Mouse (Mus musculus) liver, embryonic 12.5 days (tissue): ENCODE data around the gene Nckap5. TPM values are rescaled to one million over a fixed set of nuclear protein-coding genes. Genes with fewer than 3 reads are reported as not detected.

Experiments
- ATAC-seq: fragments of 200-750 bp; cut with Nextera tagmentation; 2 replicates; pipeline ENCODE4 v1.8.0; 2017; ENCODE audit warnings: moderate number of reproducible peaks, mild to moderate bottlenecking, moderate library complexity
- H3K27ac ChIP-seq: fragments of 300-500 bp; sonication (generic); 2 replicates; pipeline ENCODE4 v1.5.1; 2016; ENCODE audit warnings: mild to moderate bottlenecking
- H3K27me3 ChIP-seq: fragments of 300-500 bp; sonication (generic); replicated peaks from 2 replicates; pipeline ENCODE4 v1.6.1; 2016; ENCODE audit warnings: mild to moderate bottlenecking, moderate library complexity
- H3K36me3 ChIP-seq: fragments of 300-500 bp; sonication (generic); 2 replicates; pipeline ENCODE4 v1.6.1; 2016; ENCODE audit warnings: mild to moderate bottlenecking, moderate library complexity
- H3K4me1 ChIP-seq: fragments of 300-500 bp; sonication (generic); 2 replicates; pipeline ENCODE4 v1.6.1; 2016
- H3K4me2 ChIP-seq: fragments of 300-500 bp; sonication (generic); 2 replicates; pipeline ENCODE4 v1.6.1; 2016; ENCODE audit warnings: mild to moderate bottlenecking, moderate library complexity
- H3K4me3 ChIP-seq: fragments of 300-500 bp; sonication (generic); 2 replicates; pipeline ENCODE4 v1.5.1; 2016; ENCODE audit warnings: mild to moderate bottlenecking, moderate library complexity
- H3K9ac ChIP-seq: fragments of 300-500 bp; sonication (generic); 2 replicates; pipeline ENCODE4 v1.6.1; 2016; ENCODE audit warnings: mild to moderate bottlenecking, moderate library complexity
- H3K9me3 ChIP-seq: fragments of 300-500 bp; sonication (generic); replicated peaks from 2 replicates; pipeline ENCODE4 v1.6.1; 2016; ENCODE audit warnings: mild to moderate bottlenecking, moderate library complexity
- WGBS: fragments of 180-500 bp; shearing (Covaris S2); methylation state at CpG from one replicate; pipeline ENCODE4 v1.1.7; 2016; ENCODE audit not compliant: insufficient replicate concordance; 5-methylcytosine and 5-hydroxymethylcytosine counted together
- polyA plus RNA-seq: library from polyadenylated mRNA; unstranded; fragments of >200 nt; fragmentation: Nextera tagmentation; extraction: Ambion mirVana; gene quantifications from 2 replicates; pipeline ENCODE4 v1.2.1, GENCODE M21; 2016

Nckap5 gene
- polyA plus RNA-seq, 1 experiment from 2014 or later, result 0.45 TPM

GRCm38 (mm10) chr1:126568520-126569197 is 261.9 kb downstream of the Nckap5 start:
- no peak for ATAC-seq

DNA sequence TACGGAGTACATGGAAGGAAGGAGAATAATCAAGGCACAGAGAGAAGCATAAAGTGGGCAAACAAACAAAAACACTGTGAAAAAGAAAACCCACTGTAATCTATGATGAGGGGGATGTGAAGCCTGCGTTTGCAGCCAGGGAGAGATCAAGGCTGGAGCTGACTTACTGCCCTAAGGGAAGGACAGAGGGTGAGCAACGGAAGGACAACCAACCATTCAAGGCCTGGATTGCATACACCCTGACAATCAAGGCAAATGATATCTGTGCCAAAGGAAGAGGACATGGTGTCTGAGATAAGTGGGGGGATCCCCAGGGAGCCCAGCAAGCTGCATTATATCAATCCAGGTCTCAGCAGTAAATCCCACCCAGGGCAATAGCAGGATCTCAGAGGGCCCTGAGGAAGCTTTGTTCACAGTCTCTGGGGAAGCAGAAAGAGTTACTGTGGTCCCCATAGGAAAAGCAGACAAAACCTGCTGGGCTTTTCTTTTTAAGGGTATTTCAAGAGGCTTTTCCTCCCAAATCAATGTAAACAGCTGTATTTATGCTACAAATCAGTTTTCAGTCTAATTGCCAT is 265.4 kb downstream of the Nckap5 start:
- H3K9me3 ChIP-seq, result no peaks in the 10 kb centered on the region
- no peak overlapping the region for H3K9ac ChIP-seq
- no peak overlapping the region for H3K4me2 ChIP-seq
- no peaks in the 10 kb centered on the region for H3K27me3 ChIP-seq
- no peak overlapping the region for H3K4me3 ChIP-seq
- no peaks in the 10 kb centered on the region for H3K36me3 ChIP-seq
- 50% methylated on average over 3 of the region's 3 CpGs for WGBS
- no peaks in the 10 kb centered on the region for H3K4me1 ChIP-seq
- no peak for ATAC-seq
- H3K27ac ChIP-seq, result no peak overlapping the region

More at GRCm38 (mm10) chr1:126568520-126569197, 261.9 kb downstream of the Nckap5 start:
- no peak overlapping the region for H3K9ac ChIP-seq
- no peaks in the 10 kb centered on the region for H3K4me1 ChIP-seq
- H3K4me3 ChIP-seq, result no peak overlapping the region
- no peak overlapping the region for H3K4me2 ChIP-seq
- no peaks in the 10 kb centered on the region for H3K27me3 ChIP-seq
- H3K36me3 ChIP-seq, result no peaks in the 10 kb centered on the region
- H3K27ac ChIP-seq, result no peak overlapping the region
- 83% methylated on average over 8 of the region's 8 CpGs for WGBS
- no peaks in the 10 kb centered on the region for H3K9me3 ChIP-seq

DNA sequence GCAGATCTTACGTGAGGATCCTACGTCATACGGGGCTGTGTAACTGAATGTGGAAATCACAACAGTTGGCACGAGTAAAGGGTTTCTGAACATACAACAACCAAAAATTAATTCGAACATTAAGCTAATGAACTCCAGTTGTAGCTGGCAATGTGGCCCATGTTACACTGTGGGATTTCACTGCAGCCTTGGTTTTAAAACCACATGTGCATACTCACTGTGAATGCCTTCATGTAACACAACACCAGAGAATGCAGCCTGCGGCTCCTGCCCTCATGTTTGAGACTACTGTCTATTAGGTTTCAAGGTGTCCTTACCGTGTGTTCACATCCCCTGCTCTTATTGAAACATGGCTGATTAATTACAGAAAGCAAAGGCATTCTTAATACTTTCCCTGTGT is 269.7 kb downstream of the Nckap5 start:
- 73% methylated on average over 7 of the region's 7 CpGs for WGBS

DNA sequence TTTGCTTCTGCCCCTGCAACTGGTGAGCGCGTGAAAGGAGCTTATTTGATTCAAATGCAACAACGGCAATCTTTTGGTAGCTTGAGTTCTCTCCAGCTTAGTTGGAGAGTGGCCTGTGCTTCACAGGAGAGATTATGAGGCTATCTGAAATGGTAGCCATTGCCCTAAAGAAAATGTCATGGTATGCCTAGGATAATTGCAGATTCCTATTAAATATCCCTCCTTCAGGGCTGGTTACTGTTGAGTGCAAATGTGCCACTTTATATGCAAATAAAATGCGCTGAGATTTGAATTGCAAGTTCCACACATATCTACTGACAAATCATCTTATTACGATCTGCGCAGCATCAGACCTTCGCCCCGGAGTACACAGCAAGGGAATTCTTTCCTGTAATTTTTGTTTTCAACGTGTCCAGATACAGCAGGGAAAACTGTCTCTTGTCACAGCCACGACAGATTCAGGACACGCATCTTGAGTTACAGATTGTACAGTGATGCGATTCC is 272.8 kb downstream of the Nckap5 start:
- H3K36me3 ChIP-seq, result no peaks in the 10 kb centered on the region
- no peak for ATAC-seq
- H3K9me3 ChIP-seq, result no peaks in the 10 kb centered on the region
- whole genome bisulfite sequencing, result 82% methylated on average over 12 of the region's 12 CpGs
- no peak overlapping the region for H3K4me3 ChIP-seq
- H3K9ac ChIP-seq, result no peak overlapping the region
- no peak overlapping the region for H3K4me2 ChIP-seq
- no peaks in the 10 kb centered on the region for H3K27me3 ChIP-seq
- no peak overlapping the region for H3K27ac ChIP-seq
- H3K4me1 ChIP-seq, result no peaks in the 10 kb centered on the region

More for the DNA sequence above, 269.7 kb downstream of the Nckap5 start:
- no peaks in the 10 kb centered on the region for H3K9me3 ChIP-seq
- no peak for ATAC-seq
- no peak overlapping the region for H3K27ac ChIP-seq
- no peak overlapping the region for H3K4me3 ChIP-seq
- H3K27me3 ChIP-seq, result no peaks in the 10 kb centered on the region
- H3K36me3 ChIP-seq, result no peaks in the 10 kb centered on the region
- no peak overlapping the region for H3K9ac ChIP-seq
- no peak overlapping the region for H3K4me2 ChIP-seq
- no peaks in the 10 kb centered on the region for H3K4me1 ChIP-seq

- Histone ChIP-seq H3K4me2 (no peak overlapping the region), H3K27me3 (no peaks in the 10 kb centered on the region), H3K4me3 (no peak overlapping the region), H3K9ac (no peak overlapping the region), H3K9me3 (no peaks in the 10 kb centered on the region), H3K4me1 (no peaks in the 10 kb centered on the region), H3K36me3 (no peaks in the 10 kb centered on the region), H3K27ac (no peak overlapping the region)
- 76% methylated on average over 7 of the region's 7 CpGs for WGBS
- ATAC-seq, result no peak
Measured at GRCm38 (mm10) chr1:126547979-126548378, 282.6 kb downstream of the Nckap5 start.

GRCm38 (mm10) chr1:126544471-126544870 is 286.1 kb downstream of the Nckap5 start:
- Histone ChIP-seq H3K27ac (no peak overlapping the region), H3K9me3 (no peaks in the 10 kb centered on the region), H3K27me3 (no peaks in the 10 kb centered on the region), H3K4me2 (no peak overlapping the region), H3K36me3 (no peaks in the 10 kb centered on the region), H3K4me3 (no peak overlapping the region), H3K9ac (no peak overlapping the region), H3K4me1 (no peaks in the 10 kb centered on the region)
- WGBS, result 54% methylated on average over 4 of the region's 4 CpGs
- no peak for ATAC-seq

GRCm38 (mm10) chr1:126537223-126537757 is 293.3 kb downstream of the Nckap5 start:
- Histone ChIP-seq H3K9me3 (no peaks in the 10 kb centered on the region), H3K36me3 (no peaks in the 10 kb centered on the region), H3K27ac (no peak overlapping the region), H3K4me2 (no peak overlapping the region), H3K9ac (no peak overlapping the region), H3K4me3 (no peak overlapping the region), H3K4me1 (no peaks in the 10 kb centered on the region), H3K27me3 (no peaks in the 10 kb centered on the region)
- WGBS, result 73% methylated on average over 6 of the region's 6 CpGs
- ATAC-seq, result no peak

DNA sequence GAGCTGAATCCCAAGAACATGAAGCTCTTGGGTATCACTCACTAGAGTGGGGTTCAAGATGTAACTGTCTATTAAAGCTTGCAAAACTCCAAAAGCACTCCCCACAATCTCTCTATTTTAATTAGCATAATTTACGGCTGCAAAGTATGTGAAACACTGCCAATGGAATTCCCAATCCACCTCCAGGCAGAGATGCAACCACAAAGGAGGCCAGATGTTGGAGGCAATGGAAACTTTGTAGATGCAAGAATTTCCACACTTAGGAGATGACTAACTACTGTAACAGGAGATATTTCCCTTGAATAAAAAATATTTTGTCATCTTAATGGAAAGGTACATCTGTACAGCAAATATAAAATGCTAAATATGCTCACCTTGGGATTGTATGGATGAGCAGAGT is 295.1 kb downstream of the Nckap5 start:
- Histone ChIP-seq H3K36me3 (no peaks in the 10 kb centered on the region), H3K27ac (no peak overlapping the region), H3K27me3 (no peaks in the 10 kb centered on the region), H3K9ac (no peak overlapping the region), H3K4me1 (no peaks in the 10 kb centered on the region), H3K4me2 (no peak overlapping the region), H3K4me3 (no peak overlapping the region), H3K9me3 (no peaks in the 10 kb centered on the region)
- ATAC-seq, result no peak
- WGBS, result 64% methylated on average over 1 of the region's 1 CpGs

- Histone ChIP-seq H3K27me3 (no peaks in the 10 kb centered on the region), H3K9ac (no peak overlapping the region), H3K4me2 (no peak overlapping the region), H3K27ac (no peak overlapping the region), H3K4me1 (no peaks in the 10 kb centered on the region), H3K36me3 (no peaks in the 10 kb centered on the region), H3K4me3 (no peak overlapping the region), H3K9me3 (no peaks in the 10 kb centered on the region)
- 33% methylated on average over 2 of the region's 2 CpGs for WGBS
- no peak for ATAC-seq
Measured at GRCm38 (mm10) chr1:126534046-126534445, 296.6 kb downstream of the Nckap5 start.

GRCm38 (mm10) chr1:126528043-126528598 is 302.5 kb downstream of the Nckap5 start:
- Histone ChIP-seq H3K27me3 (no peaks in the 10 kb centered on the region), H3K4me3 (no peak overlapping the region), H3K27ac (no peak overlapping the region), H3K9ac (no peak overlapping the region), H3K4me1 (no peaks in the 10 kb centered on the region), H3K36me3 (no peaks in the 10 kb centered on the region), H3K9me3 (no peaks in the 10 kb centered on the region), H3K4me2 (no peak overlapping the region)
- ATAC-seq, result no peak
- 82% methylated on average over 7 of the region's 7 CpGs for WGBS

GRCm38 (mm10) chr1:126518067-126518466 is 312.5 kb downstream of the Nckap5 start:
- H3K27ac ChIP-seq, result no peak overlapping the region
- ATAC-seq, result no peak
- WGBS, result 66% methylated on average over 3 of the region's 3 CpGs

GRCm38 (mm10) chr1:126517427-126517826 is 313.2 kb downstream of the Nckap5 start:
- 63% methylated on average over 1 of the region's 1 CpGs for WGBS
- Histone ChIP-seq H3K4me3 (no peak overlapping the region), H3K27me3 (no peaks in the 10 kb centered on the region), H3K36me3 (no peaks in the 10 kb centered on the region), H3K9me3 (no peaks in the 10 kb centered on the region), H3K9ac (no peak overlapping the region), H3K4me2 (no peak overlapping the region), H3K4me1 (no peaks in the 10 kb centered on the region), H3K27ac (no peak overlapping the region)
- no peak for ATAC-seq

More at GRCm38 (mm10) chr1:126518067-126518466, 312.5 kb downstream of the Nckap5 start:
- Histone ChIP-seq H3K4me2 (no peak overlapping the region), H3K4me1 (no peaks in the 10 kb centered on the region), H3K27me3 (no peaks in the 10 kb centered on the region), H3K4me3 (no peak overlapping the region), H3K36me3 (no peaks in the 10 kb centered on the region), H3K9ac (no peak overlapping the region), H3K9me3 (no peaks in the 10 kb centered on the region)
